15 mouse cellular contexts compared by ENCODE assay signal in genomic region chr13:44153784-44154183, GRCm38 (mm10).
DNase-seq lines count a peak whose midpoint lies in the region; ATAC-seq and TF ChIP-seq lines count a peak whose summit lies in the region.
"Had no signal": no experiment of that assay in that cellular context is flagged by ENCODE, and none has a peak within 500 bp of the region (broad histone marks: within the 10 kb centered on the region; RNA-seq: fewer than 3 reads in every experiment).

No protein-coding gene starts in this region.

- no peaks in the 10 kb centered on the region for H3K36me3 ChIP-seq in thymus, adult 2 months (ENCODE audit: control insufficient read depth, insufficient read depth, low read length)
- H3K36me3 ChIP-seq in intestine, embryonic 15.5 days = no peaks in the 10 kb centered on the region
- H3K36me3 ChIP-seq: heart, embryonic 10.5 days; hindbrain, embryonic 10.5 days; midbrain, embryonic 10.5 days; neural tube, embryonic 12.5 days had no signal

- H3K9me3 ChIP-seq in intestine, embryonic 15.5 days = no peaks in the 10 kb centered on the region
- H3K9me3 ChIP-seq: neural tube, embryonic 12.5 days had no signal

- no peak for ATAC-seq in intestine, embryonic 15.5 days

- TF ChIP-seq POLR2A in thymus, adult 2 months (IDR thresholded peaks at IDR 0.05; ENCODE audit: control insufficient read depth, extremely low read depth, insufficient read depth, low read length, poor library complexity) = no peak
- no peak for TF ChIP-seq POLR2A in bone marrow, adult 2 months (IDR thresholded peaks at IDR 0.05; ENCODE audit: borderline replicate concordance, control insufficient read depth, low read depth, low read length)

- no peak for DNase-seq in layer of hippocampus, adult 2 months (ENCODE audit: low spot score in 2 of 2)
- no peak for DNase-seq in layer of hippocampus, adult 11-12 months (ENCODE audit: low spot score)
- peak; percentile 13 for DNase-seq in thymus, adult 2 months
- DNase-seq in thymus, adult 18-20 months = no peak
- no peak for DNase-seq in urinary bladder, postnatal 14 days (ENCODE audit: low spot score)
- DNase-seq: cerebellum, postnatal 10 days; left cerebral cortex, postnatal 4 days; lung, adult 18-20 months; right cerebral cortex, adult 18-20 months had no signal

- peak; percentile 38; the same call in 1 of the 2 replicates for TF ChIP-seq CTCF in layer of hippocampus, adult 2 months (conservative IDR thresholded peaks at IDR 0.05)
- 0 out of 2 replicates have a peak, but pooled peaks have one; percentile 42 for TF ChIP-seq CTCF in thymus, adult 2 months (IDR thresholded peaks at IDR 0.05; ENCODE audit: borderline replicate concordance, control insufficient read depth, extremely low read depth, insufficient read depth, low read length, poor library complexity)
- peak; percentile 20; the same call in 1 of the 2 replicates for TF ChIP-seq CTCF in bone marrow, adult 2 months (IDR thresholded peaks at IDR 0.05; ENCODE audit: control insufficient read depth, insufficient read depth, low read length)

- 97% methylated on average over 5 of the region's 5 CpGs for WGBS in thymus, adult 2 months
- 87% methylated on average over 5 of the region's 5 CpGs for WGBS in bone marrow, adult 2 months
- WGBS in intestine, embryonic 15.5 days = 96% methylated on average over 5 of the region's 5 CpGs

- no peak overlapping the region for H3K4me2 ChIP-seq in intestine, embryonic 15.5 days (replicated peaks)
- H3K4me2 ChIP-seq: neural tube, embryonic 12.5 days had no signal

- no peak overlapping the region for H3K4me3 ChIP-seq in layer of hippocampus, adult 2 months
- H3K4me3 ChIP-seq in thymus, adult 2 months (ENCODE audit: control insufficient read depth, insufficient read depth, low read length) = no peak overlapping the region
- no peak overlapping the region for H3K4me3 ChIP-seq in bone marrow, adult 2 months (replicated peaks; ENCODE audit: control insufficient read depth, low read depth, low read length)
- H3K4me3 ChIP-seq in intestine, embryonic 15.5 days (replicated peaks) = no peak overlapping the region
- H3K4me3 ChIP-seq: heart, embryonic 10.5 days; hindbrain, embryonic 10.5 days; midbrain, embryonic 10.5 days; neural tube, embryonic 12.5 days had no signal

- H3K27ac ChIP-seq in layer of hippocampus, adult 2 months = no peak overlapping the region
- peak overlapping the region; percentile 86 for H3K27ac ChIP-seq in thymus, adult 2 months (ENCODE audit: control insufficient read depth, insufficient read depth, low read length)
- no peak overlapping the region for H3K27ac ChIP-seq in bone marrow, adult 2 months (ENCODE audit: control insufficient read depth, insufficient read depth, low read depth, low read length, poor library complexity)
- H3K27ac ChIP-seq in intestine, embryonic 15.5 days = no peak overlapping the region
- H3K27ac ChIP-seq: hindbrain, embryonic 10.5 days; midbrain, embryonic 10.5 days; neural tube, embryonic 12.5 days had no signal

- H3K9ac ChIP-seq in intestine, embryonic 15.5 days = no peak overlapping the region
- H3K9ac ChIP-seq: neural tube, embryonic 12.5 days had no signal

- no peaks in the 10 kb centered on the region for H3K27me3 ChIP-seq in thymus, adult 2 months (ENCODE audit: control insufficient read depth, insufficient read depth, low read length)
- H3K27me3 ChIP-seq in intestine, embryonic 15.5 days (replicated peaks) = no peaks in the 10 kb centered on the region
- H3K27me3 ChIP-seq: neural tube, embryonic 12.5 days had no signal

- H3K4me1 ChIP-seq in thymus, adult 2 months (replicated peaks; ENCODE audit: control insufficient read depth, insufficient read depth, low read length) = peaks cover 13% of the 10 kb centered on the region
- peaks cover 3% of the 10 kb centered on the region for H3K4me1 ChIP-seq in bone marrow, adult 2 months (ENCODE audit: control insufficient read depth, insufficient read depth, low read length)
- H3K4me1 ChIP-seq in intestine, embryonic 15.5 days (replicated peaks) = no peaks in the 10 kb centered on the region
- H3K4me1 ChIP-seq: hindbrain, embryonic 10.5 days; midbrain, embryonic 10.5 days had no signal
